Mouse (Mus musculus) retina, postnatal 7 days (tissue): Measurements from ENCODE around the gene Mphosph9.
"Not testable (repeated sequence)": the region's sequence is repeated elsewhere in the genome, so short reads cannot be mapped to it uniquely, and the experiment has no call there.

ENCODE experiments used
- DNase-seq: peaks from one replicate; pipeline ENCODE4 v3.0.0-alpha.2; 2012; ENCODE audit warnings: low read depth, low spot score

The Mphosph9 gene

GRCm38 (mm10) chr5:124240841-124241685 lies 86.7 kb downstream of the Mphosph9 start:
- no peak for DNase-seq

GRCm38 (mm10) chr5:124236180-124236579 lies 91.6 kb downstream of the Mphosph9 start:
- no peak for DNase-seq

GRCm38 (mm10) chr5:124234778-124235177 lies 93.0 kb downstream of the Mphosph9 start:
- DNase-seq = no peak

GRCm38 (mm10) chr5:124233874-124234661 lies 93.7 kb downstream of the Mphosph9 start:
- DNase-seq = no peak

GRCm38 (mm10) chr5:124233144-124233465 lies 94.7 kb downstream of the Mphosph9 start:
- no peak for DNase-seq

GRCm38 (mm10) chr5:124232360-124233143 lies 95.2 kb downstream of the Mphosph9 start:
- no peak for DNase-seq

GRCm38 (mm10) chr5:124230461-124230860 lies 97.3 kb downstream of the Mphosph9 start:
- DNase-seq = no peak

- DNase-seq = no peak
Measured at GRCm38 (mm10) chr5:124227193-124227592, 100.6 kb downstream of the Mphosph9 start.

GRCm38 (mm10) chr5:124226494-124226893 lies 101.3 kb downstream of the Mphosph9 start:
- no peak for DNase-seq

- DNase-seq = no peak
Measured at GRCm38 (mm10) chr5:124225891-124226290, 101.9 kb downstream of the Mphosph9 start.

GRCm38 (mm10) chr5:124224321-124225092 lies 103.3 kb downstream of the Mphosph9 start:
- DNase-seq = no peak

GRCm38 (mm10) chr5:124223574-124223973 lies 104.2 kb downstream of the Mphosph9 start:
- DNase-seq = no peak

- no peak for DNase-seq
Measured at GRCm38 (mm10) chr5:124222696-124223095, 105.1 kb downstream of the Mphosph9 start.

GRCm38 (mm10) chr5:124221736-124222040 lies 106.1 kb downstream of the Mphosph9 start:
- no peak for DNase-seq

GRCm38 (mm10) chr5:124221037-124221735 lies 106.6 kb downstream of the Mphosph9 start:
- DNase-seq = no peak

GRCm38 (mm10) chr5:124220551-124220950 lies 107.2 kb downstream of the Mphosph9 start:
- no peak for DNase-seq

GRCm38 (mm10) chr5:124219431-124219830 lies 108.3 kb downstream of the Mphosph9 start:
- no peak for DNase-seq

- DNase-seq = no peak
Measured at GRCm38 (mm10) chr5:124218986-124219385, 108.8 kb downstream of the Mphosph9 start.

- no peak for DNase-seq
Measured at GRCm38 (mm10) chr5:124217566-124218249, 110.1 kb downstream of the Mphosph9 start.

- not testable (repeated sequence) for DNase-seq
Measured at GRCm38 (mm10) chr5:124217092-124217491, 110.7 kb downstream of the Mphosph9 start.
